Mouse (Mus musculus): ENCODE data around the gene Chmp1a. TPM values are rescaled to one million over a fixed set of nuclear protein-coding genes. Genes with fewer than 3 reads are reported as not detected.

Chmp1a gene
- polyA plus RNA-seq, 1 experiment from 2014 or later = 59.5 TPM

GRCm38 (mm10) chr8:123245543-123245942 lies 33.0 kb upstream of the Chmp1a start:
- H3K9me3 ChIP-seq (replicated peaks) = no peaks in the 10 kb centered on the region
- H3K27me3 ChIP-seq = no peaks in the 10 kb centered on the region
- H3K4me3 ChIP-seq (replicated peaks) = no peak overlapping the region
- H3K27ac ChIP-seq (replicated peaks) = no peak overlapping the region
- H3K36me3 ChIP-seq (replicated peaks) = peaks cover 37% of the 10 kb centered on the region
- ATAC-seq (ENCODE audit: insufficient read depth) = no peak
- H3K9ac ChIP-seq = no peak overlapping the region
- no peak overlapping the region for H3K4me2 ChIP-seq
- WGBS (ENCODE audit: insufficient replicate concordance) = 79% methylated on average over 12 of the region's 12 CpGs
- H3K4me1 ChIP-seq (replicated peaks) = peaks cover 18% of the 10 kb centered on the region

- Histone ChIP-seq H3K27ac (replicated peaks) (no peak overlapping the region), H3K9me3 (replicated peaks) (no peaks in the 10 kb centered on the region), H3K4me2 (no peak overlapping the region), H3K4me3 (replicated peaks) (no peak overlapping the region), H3K27me3 (no peaks in the 10 kb centered on the region), H3K9ac (no peak overlapping the region), H3K36me3 (replicated peaks) (peaks cover 34% of the 10 kb centered on the region), H3K4me1 (replicated peaks) (peaks cover 18% of the 10 kb centered on the region)
- ATAC-seq (ENCODE audit: insufficient read depth) = peak; percentile 19
- WGBS (ENCODE audit: insufficient replicate concordance) = 58% methylated on average over 4 of the region's 4 CpGs
These were observed 31.8 kb upstream of the Chmp1a start for GRCm38 (mm10) chr8:123244382-123244781.

- 0 out of 2 replicates have a peak overlapping the region, but pooled peaks have one; percentile 14 for H3K27ac ChIP-seq (replicated peaks)
These were observed 30.5 kb upstream of the Chmp1a start for GRCm38 (mm10) chr8:123243053-123243452.

GRCm38 (mm10) chr8:123242107-123242923 lies 29.8 kb upstream of the Chmp1a start:
- no peak overlapping the region for H3K4me2 ChIP-seq
- peaks cover 27% of the 10 kb centered on the region for H3K36me3 ChIP-seq (replicated peaks)
- peaks cover 18% of the 10 kb centered on the region for H3K4me1 ChIP-seq (replicated peaks)
- H3K9ac ChIP-seq = no peak overlapping the region
- H3K27me3 ChIP-seq = no peaks in the 10 kb centered on the region
- no peaks in the 10 kb centered on the region for H3K9me3 ChIP-seq (replicated peaks)
- 62% methylated on average over 7 of the region's 7 CpGs for WGBS (ENCODE audit: insufficient replicate concordance)
- H3K4me3 ChIP-seq (replicated peaks) = no peak overlapping the region
- ATAC-seq (ENCODE audit: insufficient read depth) = 0 out of 2 replicates have a peak, but pooled peaks have one; percentile 19
- H3K27ac ChIP-seq (replicated peaks) = 0 out of 2 replicates have a peak overlapping the region, but pooled peaks have one; percentile 14

More at GRCm38 (mm10) chr8:123243053-123243452, 30.5 kb upstream of the Chmp1a start:
- Histone ChIP-seq H3K9me3 (replicated peaks) (no peaks in the 10 kb centered on the region), H3K4me3 (replicated peaks) (no peak overlapping the region), H3K4me1 (replicated peaks) (peaks cover 18% of the 10 kb centered on the region), H3K9ac (no peak overlapping the region), H3K27me3 (no peaks in the 10 kb centered on the region), H3K4me2 (no peak overlapping the region), H3K36me3 (replicated peaks) (peaks cover 34% of the 10 kb centered on the region)
- peak; percentile 13; the same call in 1 of the 2 replicates for ATAC-seq (ENCODE audit: insufficient read depth)
- WGBS (ENCODE audit: insufficient replicate concordance) = 66% methylated on average over 11 of the region's 11 CpGs

- 81% methylated on average over 10 of the region's 10 CpGs for whole genome bisulfite sequencing (ENCODE audit: insufficient replicate concordance)
- Histone ChIP-seq H3K27ac (replicated peaks) (no peak overlapping the region), H3K27me3 (peaks cover 25% of the 10 kb centered on the region), H3K36me3 (replicated peaks) (0 out of 2 replicates have a peak, but pooled peaks cover 5% of the 10 kb centered on the region), H3K4me2 (no peak overlapping the region), H3K9ac (no peak overlapping the region), H3K9me3 (replicated peaks) (no peaks in the 10 kb centered on the region), H3K4me1 (replicated peaks) (peaks cover 40% of the 10 kb centered on the region), H3K4me3 (replicated peaks) (no peak overlapping the region)
- ATAC-seq (ENCODE audit: insufficient read depth) = no peak
These were observed 26.8 kb upstream of the Chmp1a start for GRCm38 (mm10) chr8:123239398-123239797.

GRCm38 (mm10) chr8:123235520-123236497 lies 23.2 kb upstream of the Chmp1a start, which contains the start of gene Spata2l:
Gene Spata2l, minus strand, starts transcription at chr8:123236233.
- Histone ChIP-seq H3K9me3 (replicated peaks) (no peaks in the 10 kb centered on the region), H3K4me1 (replicated peaks) (peaks cover 22% of the 10 kb centered on the region), H3K36me3 (replicated peaks) (no peaks in the 10 kb centered on the region), H3K4me3 (replicated peaks) (peak within 1 kb of the TSS; percentile 67), H3K27me3 (peaks cover 42% of the 10 kb centered on the region), H3K9ac (peak within 1 kb of the TSS; percentile 61), H3K4me2 (peak within 1 kb of the TSS; percentile 93), H3K27ac (replicated peaks) (0 out of 2 replicates have a peak within 1 kb of the TSS, but pooled peaks have one; percentile 14)
- 1% methylated on average over 57 of the region's 57 CpGs for WGBS (ENCODE audit: insufficient replicate concordance)
- ATAC-seq (ENCODE audit: insufficient read depth) = peak; percentile 73

GRCm38 (mm10) chr8:123234918-123235519 lies 22.5 kb upstream of the Chmp1a start:
- Histone ChIP-seq H3K27me3 (peaks cover 42% of the 10 kb centered on the region), H3K36me3 (replicated peaks) (no peaks in the 10 kb centered on the region), H3K27ac (replicated peaks) (no peak overlapping the region), H3K9me3 (replicated peaks) (no peaks in the 10 kb centered on the region), H3K4me1 (replicated peaks) (peaks cover 22% of the 10 kb centered on the region), H3K4me2 (peak overlapping the region; percentile 93), H3K4me3 (replicated peaks) (peak overlapping the region; percentile 67), H3K9ac (peak overlapping the region; percentile 61; the same call in 1 of the 2 replicates)
- WGBS (ENCODE audit: insufficient replicate concordance) = 32% methylated on average over 13 of the region's 13 CpGs
- no peak for ATAC-seq (ENCODE audit: insufficient read depth)

- Histone ChIP-seq H3K4me2 (no peak overlapping the region), H3K27ac (replicated peaks) (no peak overlapping the region), H3K36me3 (replicated peaks) (no peaks in the 10 kb centered on the region), H3K9me3 (replicated peaks) (no peaks in the 10 kb centered on the region), H3K4me3 (replicated peaks) (no peak overlapping the region), H3K27me3 (peaks cover 42% of the 10 kb centered on the region), H3K9ac (no peak overlapping the region), H3K4me1 (replicated peaks) (peaks cover 22% of the 10 kb centered on the region)
- no peak for ATAC-seq (ENCODE audit: insufficient read depth)
- WGBS (ENCODE audit: insufficient replicate concordance) = 71% methylated on average over 11 of the region's 11 CpGs
These were observed 21.2 kb upstream of the Chmp1a start for GRCm38 (mm10) chr8:123233760-123234159.

GRCm38 (mm10) chr8:123233300-123233699 lies 20.7 kb upstream of the Chmp1a start:
- peaks cover 22% of the 10 kb centered on the region for H3K4me1 ChIP-seq (replicated peaks)
- no peak for ATAC-seq (ENCODE audit: insufficient read depth)
- WGBS (ENCODE audit: insufficient replicate concordance) = 62% methylated on average over 13 of the region's 13 CpGs

GRCm38 (mm10) chr8:123232553-123232952 lies 20.0 kb upstream of the Chmp1a start:
- no peak overlapping the region for H3K4me2 ChIP-seq
- peaks cover 22% of the 10 kb centered on the region for H3K4me1 ChIP-seq (replicated peaks)
- no peak overlapping the region for H3K9ac ChIP-seq
- H3K27ac ChIP-seq (replicated peaks) = no peak overlapping the region
- peaks cover 42% of the 10 kb centered on the region for H3K27me3 ChIP-seq
- no peak for ATAC-seq (ENCODE audit: insufficient read depth)
- H3K9me3 ChIP-seq (replicated peaks) = no peaks in the 10 kb centered on the region
- no peak overlapping the region for H3K4me3 ChIP-seq (replicated peaks)
- 0 out of 2 replicates have a peak, but pooled peaks cover 3% of the 10 kb centered on the region for H3K36me3 ChIP-seq (replicated peaks)
- WGBS (ENCODE audit: insufficient replicate concordance) = 44% methylated on average over 7 of the region's 7 CpGs

More at GRCm38 (mm10) chr8:123233300-123233699, 20.7 kb upstream of the Chmp1a start:
- Histone ChIP-seq H3K4me2 (no peak overlapping the region), H3K9ac (no peak overlapping the region), H3K27ac (replicated peaks) (no peak overlapping the region), H3K9me3 (replicated peaks) (no peaks in the 10 kb centered on the region), H3K36me3 (replicated peaks) (no peaks in the 10 kb centered on the region), H3K27me3 (peaks cover 42% of the 10 kb centered on the region), H3K4me3 (replicated peaks) (no peak overlapping the region)

Measured in liver, embryonic 15.5 days (tissue).